Mouse (Mus musculus) liver, postnatal 0 days (tissue): Measurements from ENCODE around the gene Gm10563. TPM values are rescaled to one million over a fixed set of nuclear protein-coding genes. Genes with fewer than 3 reads are reported as not detected.

ENCODE experiments used
- ATAC-seq: fragments of 200-750 bp; cut with Nextera tagmentation; 2 replicates; pipeline ENCODE4 v1.8.0; 2017; ENCODE audit warnings: mild to moderate bottlenecking, moderate library complexity
- DNase-seq: peaks from one replicate; pipeline ENCODE4 v3.0.0-alpha.2; 2016
- H3K27ac ChIP-seq: fragments of 300-500 bp; sonication (generic); 2 replicates; pipeline ENCODE4 v1.5.1; 2014; ENCODE audit warnings: antibody characterized with exemption, moderate library complexity, mild to moderate bottlenecking, low read depth
- H3K27me3 ChIP-seq: fragments of 300-500 bp; sonication (generic); 2 replicates; pipeline ENCODE4 v1.6.1; 2014; ENCODE audit warnings: low read length, control low read depth, mixed read lengths; ENCODE audit not compliant: insufficient read depth
- H3K36me3 ChIP-seq: fragments of 300-500 bp; sonication (generic); replicated peaks from 2 replicates; pipeline ENCODE4 v1.6.1; 2014; ENCODE audit warnings: mild to moderate bottlenecking, control low read depth, low read length, moderate library complexity, mixed read lengths; ENCODE audit not compliant: insufficient read depth
- H3K4me1 ChIP-seq: fragments of 300-500 bp; sonication (generic); 2 replicates; pipeline ENCODE4 v1.6.1; 2014; ENCODE audit warnings: antibody characterized with exemption, mild to moderate bottlenecking, control low read depth; ENCODE audit not compliant: insufficient read depth
- H3K4me2 ChIP-seq: fragments of 300-500 bp; sonication (generic); 2 replicates; pipeline ENCODE4 v1.6.1; 2014; ENCODE audit warnings: low read depth, mild to moderate bottlenecking, low read length, moderate library complexity, mixed read lengths
- H3K4me3 ChIP-seq: fragments of 300-500 bp; sonication (generic); 2 replicates; pipeline ENCODE4 v1.5.1; 2014; ENCODE audit warnings: low read depth, low read length
- H3K9ac ChIP-seq: fragments of 300-500 bp; sonication (generic); replicated peaks from 2 replicates; pipeline ENCODE4 v1.6.1; 2014; ENCODE audit warnings: mild to moderate bottlenecking, moderate library complexity
- H3K9me3 ChIP-seq: fragments of 300-500 bp; sonication (generic); 2 replicates; pipeline ENCODE4 v1.6.1; 2016; ENCODE audit warnings: mild to moderate bottlenecking, control low read depth, low read length, mixed read lengths
- CTCF ChIP-seq: sonication (generic); IDR thresholded peaks from 2 replicates; pipeline ENCODE4 v1.5.1; 2016; ENCODE audit warnings: antibody characterized with exemption, low read depth
- EP300 ChIP-seq: IDR thresholded peaks from 2 replicates; pipeline ENCODE4 v1.6.1; 2016; ENCODE audit warnings: antibody characterized with exemption, low read depth, mild to moderate bottlenecking
- WGBS: fragments of 180-500 bp; shearing (Covaris S2); extraction: QIAGEN DNeasy Blood & Tissue Kit; methylation state at CpG from one replicate; pipeline ENCODE4 v1.1.7; 2014; ENCODE audit not compliant: insufficient replicate concordance; 5-methylcytosine and 5-hydroxymethylcytosine counted together
- polyA plus RNA-seq: library from polyadenylated mRNA; unstranded; fragments of >200 nt; fragmentation: Nextera tagmentation; extraction: Ambion mirVana; gene quantifications from 2 replicates; pipeline ENCODE4 v1.2.1, GENCODE M21; 2015

Gm10563 gene
- polyA plus RNA-seq, 1 experiment from 2014 or later = not detected

- DNase-seq (no peak), ATAC-seq (peak; percentile 72)
- Histone ChIP-seq H3K4me2 (no peak overlapping the region), H3K9ac (no peak overlapping the region), H3K4me1 (peaks cover 46% of the 10 kb centered on the region), H3K9me3 (no peaks in the 10 kb centered on the region), H3K36me3 (peaks cover 4% of the 10 kb centered on the region; the same call in 1 of the 2 replicates), H3K27me3 (no peaks in the 10 kb centered on the region), H3K4me3 (no peak overlapping the region), H3K27ac (peak overlapping the region; percentile 39)
- no peak for TF ChIP-seq CTCF
- 0 out of 2 replicates have a peak, but pooled peaks have one; percentile 41 for TF ChIP-seq EP300
- WGBS = 67% methylated on average over 7 of the region's 7 CpGs
Measured at GRCm38 (mm10) chr4:155568632-155569370, 76.4 kb downstream of the Gm10563 start.

GRCm38 (mm10) chr4:155568170-155568569 is 77.0 kb downstream of the Gm10563 start:
- no peak for DNase-seq
- H3K4me1 ChIP-seq = peaks cover 43% of the 10 kb centered on the region

GRCm38 (mm10) chr4:155566555-155566954 is 78.7 kb downstream of the Gm10563 start:
- no peak for DNase-seq
- H3K36me3 ChIP-seq = 0 out of 2 replicates have a peak, but pooled peaks cover 3% of the 10 kb centered on the region
- H3K27me3 ChIP-seq = no peaks in the 10 kb centered on the region
- no peak for ATAC-seq
- H3K9ac ChIP-seq = no peak overlapping the region; the same call in 1 of the 2 replicates
- 69% methylated on average over 8 of the region's 8 CpGs for WGBS
- no peaks in the 10 kb centered on the region for H3K9me3 ChIP-seq
- peak overlapping the region; percentile 16; the same call in 1 of the 2 replicates for H3K4me2 ChIP-seq
- TF ChIP-seq EP300 (no peak), CTCF (no peak)
- H3K4me3 ChIP-seq = no peak overlapping the region
- peak overlapping the region; percentile 72 for H3K27ac ChIP-seq
- H3K4me1 ChIP-seq = peaks cover 49% of the 10 kb centered on the region

More at GRCm38 (mm10) chr4:155568170-155568569, 77.0 kb downstream of the Gm10563 start:
- H3K36me3 ChIP-seq = peaks cover 4% of the 10 kb centered on the region; the same call in 1 of the 2 replicates
- H3K9ac ChIP-seq = no peak overlapping the region
- no peak for ATAC-seq
- H3K27me3 ChIP-seq = no peaks in the 10 kb centered on the region
- no peak overlapping the region for H3K4me2 ChIP-seq
- TF ChIP-seq EP300 = no peak
- peak; percentile 84 for TF ChIP-seq CTCF
- 18% methylated on average over 2 of the region's 2 CpGs for WGBS
- H3K4me3 ChIP-seq = no peak overlapping the region
- no peaks in the 10 kb centered on the region for H3K9me3 ChIP-seq
- peak overlapping the region; percentile 39 for H3K27ac ChIP-seq

Other genes with a start within 250 kb of the Gm10563 start
- gene Gabrd, start 247.3 kb downstream of the Gm10563 start, polyA plus RNA-seq = 0.07 TPM in 1 of 2 replicates, not detected in the other
- gene Cfap74, start 236.2 kb downstream of the Gm10563 start, polyA plus RNA-seq = 0.07 TPM in 1 of 2 replicates, not detected in the other
- gene Tmem52, start 176.3 kb downstream of the Gm10563 start, polyA plus RNA-seq = 0.15 and 2.0 TPM in 2 replicates
- gene Gnb1, start 154.0 kb downstream of the Gm10563 start, polyA plus RNA-seq = 80.9 and 88.4 TPM in 2 replicates
- gene Nadk, start 83.0 kb downstream of the Gm10563 start, polyA plus RNA-seq = 50.1 and 55.5 TPM in 2 replicates
- gene Slc35e2, start 44.0 kb downstream of the Gm10563 start, polyA plus RNA-seq = 5.4 and 5.6 TPM in 2 replicates
- gene Cdk11b, start 20.6 kb downstream of the Gm10563 start, polyA plus RNA-seq = 22.8 and 24.9 TPM in 2 replicates
- 5.9 and 6.8 TPM in 2 replicates for gene Mmp23, start 8.0 kb upstream of the Gm10563 start, polyA plus RNA-seq
- gene Mib2, start 23.8 kb upstream of the Gm10563 start, polyA plus RNA-seq = 3.4 and 4.3 TPM in 2 replicates
- 0.27 and 0.41 TPM in 2 replicates for gene Fndc10, start 48.9 kb upstream of the Gm10563 start, polyA plus RNA-seq
- 66.6 and 66.9 TPM in 2 replicates for gene Ssu72, start 59.4 kb upstream of the Gm10563 start, polyA plus RNA-seq
- gene Tmem240, start 89.4 kb upstream of the Gm10563 start, polyA plus RNA-seq = 0.02 and 0.06 TPM in 2 replicates
- gene Atad3a, start 115.7 kb upstream of the Gm10563 start, polyA plus RNA-seq = 44.7 and 45.0 TPM in 2 replicates
- gene Vwa1, start 129.3 kb upstream of the Gm10563 start, polyA plus RNA-seq = 0.25 and 0.28 TPM in 2 replicates
- gene Tmem88b, start 140.5 kb upstream of the Gm10563 start, polyA plus RNA-seq = 0.21 and 0.40 TPM in 2 replicates
- 0.34 and 0.46 TPM in 2 replicates for gene Ankrd65, start 145.0 kb upstream of the Gm10563 start, polyA plus RNA-seq
- 167 and 171 TPM in 2 replicates for gene Mrpl20, start 157.5 kb upstream of the Gm10563 start, polyA plus RNA-seq
- 47.7 and 52.5 TPM in 2 replicates for gene Ccnl2, start 167.1 kb upstream of the Gm10563 start, polyA plus RNA-seq
- 89.9 and 92.7 TPM in 2 replicates for gene Aurkaip1, start 185.9 kb upstream of the Gm10563 start, polyA plus RNA-seq
- 13.7 and 14.4 TPM in 2 replicates for gene Mxra8, start 194.3 kb upstream of the Gm10563 start, polyA plus RNA-seq
- gene Dvl1, start 202.0 kb upstream of the Gm10563 start, polyA plus RNA-seq = 5.1 and 5.7 TPM in 2 replicates
- gene Tas1r3, start 218.0 kb upstream of the Gm10563 start, polyA plus RNA-seq = 0.08 and 0.09 TPM in 2 replicates
- 8.1 and 8.4 TPM in 2 replicates for gene Cptp, start 224.0 kb upstream of the Gm10563 start, polyA plus RNA-seq
- gene Ints11, start 224.1 kb upstream of the Gm10563 start, polyA plus RNA-seq = 14.9 and 17.4 TPM in 2 replicates
- gene Pusl1, start 246.4 kb upstream of the Gm10563 start, polyA plus RNA-seq = 14.1 and 15.3 TPM in 2 replicates
- 2.1 and 2.8 TPM in 2 replicates for gene Acap3, start 246.4 kb upstream of the Gm10563 start, polyA plus RNA-seq